Mouse (Mus musculus) intestine, embryonic 16.5 days (tissue): Measurements from ENCODE around the gene Cort. TPM values are rescaled to one million over a fixed set of nuclear protein-coding genes. Genes with fewer than 3 reads are reported as not detected.
A peak's percentile ranks its signal among the peaks of the same experiment; 100 is the strongest.
"Not testable (repeated sequence)": the region's sequence is repeated elsewhere in the genome, so short reads cannot be mapped to it uniquely, and the experiment has no call there.

ENCODE experiments used
- ATAC-seq: fragments of 200-750 bp; cut with Nextera tagmentation; 2 replicates; pipeline ENCODE4 v1.8.0; 2017; ENCODE audit warnings: moderate TSS enrichment, moderate library complexity
- H3K27ac ChIP-seq: fragments of 300-500 bp; sonication (generic); 2 replicates; pipeline ENCODE4 v1.5.1; 2014; ENCODE audit warnings: mild to moderate bottlenecking, low read length
- H3K27me3 ChIP-seq: fragments of 300-500 bp; sonication (generic); replicated peaks from 2 replicates; pipeline ENCODE4 v1.6.1; 2014; ENCODE audit warnings: low read length, control low read depth, mixed read lengths; ENCODE audit not compliant: control insufficient read depth, insufficient read depth
- H3K36me3 ChIP-seq: fragments of 300-500 bp; sonication (generic); 2 replicates; pipeline ENCODE4 v1.6.1; 2014; ENCODE audit warnings: low read length, control low read depth; ENCODE audit not compliant: control insufficient read depth, insufficient read depth
- H3K4me1 ChIP-seq: fragments of 300-500 bp; sonication (generic); 2 replicates; pipeline ENCODE4 v1.6.1; 2014; ENCODE audit warnings: low read length, control low read depth, mixed read lengths; ENCODE audit not compliant: control insufficient read depth, insufficient read depth
- H3K4me2 ChIP-seq: fragments of 300-500 bp; sonication (generic); 2 replicates; pipeline ENCODE4 v1.6.1; 2014; ENCODE audit warnings: low read depth, low read length, control low read depth
- H3K4me3 ChIP-seq: fragments of 300-500 bp; sonication (generic); 2 replicates; pipeline ENCODE4 v1.5.1; 2014; ENCODE audit warnings: mild to moderate bottlenecking, low read length
- H3K9ac ChIP-seq: fragments of 300-500 bp; sonication (generic); 2 replicates; pipeline ENCODE4 v1.6.1; 2014; ENCODE audit warnings: low read depth, low read length
- H3K9me3 ChIP-seq: fragments of 300-500 bp; sonication (generic); 2 replicates; pipeline ENCODE4 v1.6.1; 2016; ENCODE audit warnings: low read length, control low read depth; ENCODE audit not compliant: control insufficient read depth
- WGBS: fragments of 180-500 bp; shearing (Covaris S2); extraction: QIAGEN DNeasy Blood & Tissue Kit; methylation state at CpG from one replicate; pipeline ENCODE4 v1.1.7; 2014; 5-methylcytosine and 5-hydroxymethylcytosine counted together
- polyA plus RNA-seq: library from polyadenylated mRNA; unstranded; fragments of >200 nt; fragmentation: Nextera tagmentation; extraction: Ambion mirVana; gene quantifications from 2 replicates; pipeline ENCODE4 v1.2.1, GENCODE M21; 2015

Cort gene
- 0.48 TPM in 1 of 2 replicates, not detected in the other for polyA plus RNA-seq

- no peak within 1 kb of the TSS for H3K9ac ChIP-seq
- ATAC-seq: no peak
- 0 out of 2 replicates have a peak, but pooled peaks cover 4% of the 10 kb centered on the region for H3K4me1 ChIP-seq
- H3K4me2 ChIP-seq: no peak within 1 kb of the TSS
- H3K36me3 ChIP-seq: peaks cover 7% of the 10 kb centered on the region; the same call in 1 of the 2 replicates
- H3K27ac ChIP-seq: no peak within 1 kb of the TSS
- 81% methylated on average over 11 of the region's 11 CpGs for WGBS
- H3K27me3 ChIP-seq: no peaks in the 10 kb centered on the region
- no peak within 1 kb of the TSS for H3K4me3 ChIP-seq
- no peaks in the 10 kb centered on the region for H3K9me3 ChIP-seq
Observed at GRCm38 (mm10) chr4:149126663-149127062, at the start of gene Cort. Gene Cort (minus strand): TSS chr4:149126763.

- Histone ChIP-seq H3K9me3 (no peaks in the 10 kb centered on the region), H3K4me3 (no peak overlapping the region), H3K27me3 (no peaks in the 10 kb centered on the region), H3K4me2 (no peak overlapping the region), H3K4me1 (peaks cover 25% of the 10 kb centered on the region), H3K9ac (no peak overlapping the region), H3K27ac (no peak overlapping the region), H3K36me3 (no peaks in the 10 kb centered on the region)
- no peak for ATAC-seq
- WGBS: 84% methylated on average over 6 of the region's 6 CpGs
Observed at GRCm38 (mm10) chr4:149173661-149174060, 47.1 kb upstream of the Cort start.

DNA sequence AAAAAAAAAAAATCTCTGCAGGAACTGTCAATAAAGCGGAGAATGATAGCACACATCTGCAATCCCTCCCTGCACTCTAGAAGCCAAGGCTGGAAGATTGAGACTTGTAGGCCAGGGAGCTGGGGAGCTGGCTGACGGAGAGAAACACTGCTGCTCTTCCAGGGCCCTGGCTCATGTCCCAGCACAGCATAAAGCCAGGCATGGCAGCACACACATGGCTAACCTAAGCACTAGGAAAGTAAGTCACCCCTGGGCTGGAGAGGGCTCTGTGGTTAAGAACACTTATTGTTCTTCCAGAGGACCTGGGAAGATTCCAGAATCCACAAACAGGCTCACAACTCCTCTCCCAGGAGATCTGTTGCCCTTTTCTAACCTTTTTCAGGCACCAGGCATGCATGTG lies 46.1 kb upstream of the Cort start:
- H3K9ac ChIP-seq: no peak overlapping the region
- no peak for ATAC-seq
- H3K36me3 ChIP-seq: no peaks in the 10 kb centered on the region
- no peaks in the 10 kb centered on the region for H3K9me3 ChIP-seq
- H3K4me1 ChIP-seq: peaks cover 23% of the 10 kb centered on the region
- 64% methylated on average over 2 of the region's 2 CpGs for WGBS
- H3K4me3 ChIP-seq: no peak overlapping the region
- no peak overlapping the region for H3K4me2 ChIP-seq
- H3K27ac ChIP-seq: 0 out of 2 replicates have a peak overlapping the region, but pooled peaks have one; percentile 10
- no peaks in the 10 kb centered on the region for H3K27me3 ChIP-seq

GRCm38 (mm10) chr4:149172083-149172482 lies 45.5 kb upstream of the Cort start:
- no peak overlapping the region for H3K9ac ChIP-seq
- 84% methylated on average over 5 of the region's 5 CpGs for WGBS
- H3K4me1 ChIP-seq: peaks cover 23% of the 10 kb centered on the region
- no peak overlapping the region for H3K27ac ChIP-seq
- no peaks in the 10 kb centered on the region for H3K36me3 ChIP-seq
- no peak for ATAC-seq
- no peaks in the 10 kb centered on the region for H3K27me3 ChIP-seq
- no peaks in the 10 kb centered on the region for H3K9me3 ChIP-seq
- no peak overlapping the region for H3K4me2 ChIP-seq
- H3K4me3 ChIP-seq: no peak overlapping the region

- peaks cover 21% of the 10 kb centered on the region for H3K4me1 ChIP-seq
- H3K9ac ChIP-seq: no peak overlapping the region
- ATAC-seq: no peak
- H3K4me3 ChIP-seq: no peak overlapping the region
- no peaks in the 10 kb centered on the region for H3K27me3 ChIP-seq
- H3K36me3 ChIP-seq: no peaks in the 10 kb centered on the region
- no peaks in the 10 kb centered on the region for H3K9me3 ChIP-seq
- 50% methylated on average over 5 of the region's 5 CpGs for WGBS
- H3K27ac ChIP-seq: peak overlapping the region; percentile 77
- H3K4me2 ChIP-seq: no peak overlapping the region
Observed at GRCm38 (mm10) chr4:149171581-149171981, 45.0 kb upstream of the Cort start.

GRCm38 (mm10) chr4:149170394-149170931 lies 43.9 kb upstream of the Cort start:
- Histone ChIP-seq H3K27ac (peak overlapping the region; percentile 94), H3K27me3 (no peaks in the 10 kb centered on the region), H3K4me1 (peaks cover 21% of the 10 kb centered on the region), H3K9ac (peak overlapping the region; percentile 52; the same call in 1 of the 2 replicates), H3K36me3 (no peaks in the 10 kb centered on the region), H3K9me3 (no peaks in the 10 kb centered on the region), H3K4me3 (no peak overlapping the region), H3K4me2 (peak overlapping the region; percentile 16; the same call in 1 of the 2 replicates)
- WGBS: 46% methylated on average over 7 of the region's 7 CpGs
- peak; percentile 69 for ATAC-seq

GRCm38 (mm10) chr4:149169926-149170325 lies 43.4 kb upstream of the Cort start:
- Histone ChIP-seq H3K4me2 (peak overlapping the region; percentile 15; the same call in 1 of the 2 replicates), H3K4me1 (peaks cover 26% of the 10 kb centered on the region), H3K9ac (peak overlapping the region; percentile 52; the same call in 1 of the 2 replicates), H3K27ac (peak overlapping the region; percentile 94)
- not testable (repeated sequence) for H3K36me3 ChIP-seq, ATAC-seq, H3K4me3 ChIP-seq, H3K9me3 ChIP-seq, H3K27me3 ChIP-seq
- WGBS: 67% methylated on average over 7 of the region's 8 CpGs

GRCm38 (mm10) chr4:149168016-149168415 lies 41.5 kb upstream of the Cort start:
- peak overlapping the region; percentile 5; the same call in 1 of the 2 replicates for H3K27ac ChIP-seq
- H3K4me3 ChIP-seq: no peak overlapping the region; the same call in 1 of the 2 replicates
- peaks cover 2% of the 10 kb centered on the region; the same call in 1 of the 2 replicates for H3K36me3 ChIP-seq
- H3K9ac ChIP-seq: no peak overlapping the region
- peak overlapping the region; percentile 87; the same call in 1 of the 2 replicates for H3K4me2 ChIP-seq
- H3K9me3 ChIP-seq: no peaks in the 10 kb centered on the region
- ATAC-seq: no peak
- H3K27me3 ChIP-seq: no peaks in the 10 kb centered on the region
- 58% methylated on average over 2 of the region's 2 CpGs for WGBS
- H3K4me1 ChIP-seq: peaks cover 26% of the 10 kb centered on the region

DNA sequence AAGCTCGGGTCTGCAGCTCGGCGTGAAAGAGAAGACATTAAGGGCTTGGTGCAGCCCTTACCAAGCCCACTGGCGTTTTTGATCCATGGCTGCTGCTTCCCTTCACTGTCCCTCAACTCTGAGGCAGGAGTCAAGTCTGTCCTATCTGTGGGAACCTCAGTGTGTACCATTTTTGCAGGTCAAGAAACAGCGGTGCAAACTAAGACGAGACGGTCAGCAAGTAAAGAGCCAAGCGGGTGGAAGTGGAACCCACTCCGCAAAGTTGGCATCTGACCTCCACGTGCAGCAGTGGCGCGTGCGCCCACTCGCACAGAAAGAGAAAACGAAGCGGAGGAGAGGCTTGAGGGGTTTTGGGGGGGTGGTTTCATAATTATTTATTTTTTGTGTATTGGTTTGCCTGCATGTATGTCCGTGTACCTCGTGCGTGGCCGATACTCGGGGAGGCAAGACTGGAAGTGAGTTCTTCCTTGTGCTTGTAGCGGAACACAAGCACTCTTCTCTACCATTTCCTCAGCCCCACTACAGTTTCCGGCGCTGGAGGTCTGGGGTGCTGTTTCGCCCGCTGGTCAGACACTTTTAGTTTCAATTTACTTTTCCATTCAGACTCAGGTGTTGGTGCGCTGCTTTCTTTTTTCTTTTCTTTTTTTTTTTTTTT lies 40.5 kb upstream of the Cort start:
- H3K4me3 ChIP-seq: peak overlapping the region; percentile 97
- ATAC-seq: peak; percentile 18
- under 1% methylated on average over 27 of the region's 27 CpGs for WGBS
- no peaks in the 10 kb centered on the region for H3K9me3 ChIP-seq
- H3K9ac ChIP-seq: peak overlapping the region; percentile 96
- peaks cover 2% of the 10 kb centered on the region; the same call in 1 of the 2 replicates for H3K36me3 ChIP-seq
- no peaks in the 10 kb centered on the region for H3K27me3 ChIP-seq
- peaks cover 26% of the 10 kb centered on the region for H3K4me1 ChIP-seq
- H3K4me2 ChIP-seq: peak overlapping the region; percentile 87
- peak overlapping the region; percentile 95 for H3K27ac ChIP-seq
